Mouse (Mus musculus): ENCODE results near the gene Ryk. TPM values are rescaled to one million over a fixed set of nuclear protein-coding genes. Genes with fewer than 3 reads are reported as not detected.
"Not testable (repeated sequence)": the region's sequence is repeated elsewhere in the genome, so short reads cannot be mapped to it uniquely, and the experiment has no call there.

The Ryk gene
- polyA plus RNA-seq, 2 experiments from 2014 or later = 1.2 to 2.0 TPM

GRCm38 (mm10) chr9:102907521-102908246, 73.0 kb downstream of the Ryk start:
- ATAC-seq = no peak

GRCm38 (mm10) chr9:102911526-102911925, 76.8 kb downstream of the Ryk start:
- no peak for ATAC-seq

GRCm38 (mm10) chr9:102912516-102913035, 77.9 kb downstream of the Ryk start:
- no peak for ATAC-seq

GRCm38 (mm10) chr9:102913597-102913996, 78.9 kb downstream of the Ryk start:
- ATAC-seq = not testable (repeated sequence)

- no peak for ATAC-seq
Measured at GRCm38 (mm10) chr9:102914583-102914982, 79.9 kb downstream of the Ryk start.

- ATAC-seq = no peak
Measured at GRCm38 (mm10) chr9:102915292-102915854, 80.7 kb downstream of the Ryk start.

- ATAC-seq = no peak
Measured at GRCm38 (mm10) chr9:102916076-102916475, 81.4 kb downstream of the Ryk start.

- no peak for ATAC-seq
Measured at GRCm38 (mm10) chr9:102917532-102918129, 82.9 kb downstream of the Ryk start.

GRCm38 (mm10) chr9:102919486-102919885, 84.8 kb downstream of the Ryk start:
- ATAC-seq = no peak

GRCm38 (mm10) chr9:102921791-102922190, 87.1 kb downstream of the Ryk start:
- ATAC-seq = no peak

- no peak for ATAC-seq
Measured at GRCm38 (mm10) chr9:102922866-102923434, 88.2 kb downstream of the Ryk start.

GRCm38 (mm10) chr9:102923836-102924235, 89.1 kb downstream of the Ryk start:
- no peak for ATAC-seq

GRCm38 (mm10) chr9:102924627-102925316, 90.1 kb downstream of the Ryk start:
- no peak for ATAC-seq

- ATAC-seq = no peak
Measured at GRCm38 (mm10) chr9:102926137-102926536, 91.4 kb downstream of the Ryk start.

GRCm38 (mm10) chr9:102929776-102930175, 95.1 kb downstream of the Ryk start:
- ATAC-seq = no peak

- no peak for ATAC-seq
Measured at GRCm38 (mm10) chr9:102933925-102934721, 99.4 kb downstream of the Ryk start.

GRCm38 (mm10) chr9:102942221-102942620, 107.5 kb downstream of the Ryk start:
- no peak for ATAC-seq

GRCm38 (mm10) chr9:102944891-102945290, 110.2 kb downstream of the Ryk start:
- no peak for ATAC-seq

- ATAC-seq = no peak
Measured at GRCm38 (mm10) chr9:102946469-102947015, 111.8 kb downstream of the Ryk start.

- ATAC-seq = no peak
Measured at GRCm38 (mm10) chr9:102948706-102949105, 114.0 kb downstream of the Ryk start.

All from CD4-positive, CD25-positive, alpha-beta regulatory T cell, adult 4 months (primary cell).